Mouse (Mus musculus): ENCODE data around the gene Mthfd2l. TPM values are rescaled to one million over a fixed set of nuclear protein-coding genes. Genes with fewer than 3 reads are reported as not detected.

Mthfd2l gene
- polyA plus RNA-seq, 1 experiment, result 39.5 TPM

DNA sequence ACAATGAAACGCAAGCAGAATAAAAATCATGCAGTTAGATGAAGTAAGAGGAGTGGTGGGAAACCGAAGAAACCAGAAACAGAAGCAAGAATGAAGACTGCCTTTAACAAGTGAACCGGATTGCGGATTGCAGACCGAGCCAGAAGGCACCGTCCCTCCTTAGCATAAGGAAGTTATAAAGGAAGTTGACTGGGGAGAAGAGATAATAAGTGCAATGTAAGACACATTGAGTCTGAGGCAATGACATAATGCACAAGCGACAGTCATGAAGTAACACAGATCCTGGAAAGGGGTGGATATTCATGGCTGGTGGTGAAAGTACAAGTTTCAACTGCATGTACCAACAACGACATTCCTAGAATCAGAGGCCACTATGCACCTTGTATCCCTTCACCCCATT, 92.2 kb downstream of the Mthfd2l start:
- Histone ChIP-seq H3K4me3 (ENCODE audit: low read depth, low read length) (no peak overlapping the region), H3K27ac (ENCODE audit: insufficient read depth, low read depth, low read length) (no peak overlapping the region), H3K27me3 (ENCODE audit: control insufficient read depth, insufficient read depth, low read length) (no peaks in the 10 kb centered on the region), H3K36me3 (ENCODE audit: control insufficient read depth, insufficient read depth, low read length) (no peaks in the 10 kb centered on the region), H3K4me1 (ENCODE audit: control insufficient read depth, insufficient read depth, insufficient read length, low read length) (0 out of 2 replicates have a peak, but pooled peaks cover under 1% of the 10 kb centered on the region)
- TF ChIP-seq CTCF (IDR thresholded peaks at IDR 0.05; ENCODE audit: extremely low read depth, insufficient read length, insufficient replicate concordance, low read depth, low read length) (no peak), POLR2A (IDR thresholded peaks at IDR 0.05; ENCODE audit: low read depth, low read length) (no peak)
- 66% methylated on average over 8 of the region's 8 CpGs for WGBS

DNA sequence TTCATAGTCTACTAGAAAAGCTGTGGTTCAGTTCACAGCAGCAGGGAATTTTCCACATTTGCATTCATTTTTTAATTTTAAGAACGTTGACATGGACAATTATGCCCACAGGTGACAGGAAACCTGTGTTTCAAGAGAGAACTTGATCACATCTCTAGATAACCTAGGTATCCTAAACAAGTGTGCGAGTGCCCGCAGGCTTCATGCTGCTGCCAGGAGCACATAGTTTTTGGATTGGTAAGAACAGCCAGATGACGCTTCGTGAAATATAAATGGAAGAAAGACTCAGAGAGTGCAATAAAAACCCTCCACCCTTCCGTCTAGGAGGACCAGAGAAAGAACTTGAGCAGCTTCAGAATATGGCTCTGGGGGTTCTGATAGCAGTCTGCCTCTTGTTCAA, 96.2 kb downstream of the Mthfd2l start, which contains the start of gene Epgn:
Epgn (plus strand) TSS at position 301 of the 400 bp plus-strand sequence.
- Histone ChIP-seq H3K27me3 (ENCODE audit: control insufficient read depth, insufficient read depth, low read length) (no peaks in the 10 kb centered on the region), H3K36me3 (ENCODE audit: control insufficient read depth, insufficient read depth, low read length) (no peaks in the 10 kb centered on the region), H3K4me1 (ENCODE audit: control insufficient read depth, insufficient read depth, insufficient read length, low read length) (0 out of 2 replicates have a peak, but pooled peaks cover 2% of the 10 kb centered on the region), H3K4me3 (ENCODE audit: low read depth, low read length) (no peak within 1 kb of the TSS), H3K27ac (ENCODE audit: insufficient read depth, low read depth, low read length) (no peak within 1 kb of the TSS)
- WGBS, result 72% methylated on average over 6 of the region's 6 CpGs
- TF ChIP-seq POLR2A (IDR thresholded peaks at IDR 0.05; ENCODE audit: low read depth, low read length) (no peak), CTCF (IDR thresholded peaks at IDR 0.05; ENCODE audit: extremely low read depth, insufficient read length, insufficient replicate concordance, low read depth, low read length) (no peak)

DNA sequence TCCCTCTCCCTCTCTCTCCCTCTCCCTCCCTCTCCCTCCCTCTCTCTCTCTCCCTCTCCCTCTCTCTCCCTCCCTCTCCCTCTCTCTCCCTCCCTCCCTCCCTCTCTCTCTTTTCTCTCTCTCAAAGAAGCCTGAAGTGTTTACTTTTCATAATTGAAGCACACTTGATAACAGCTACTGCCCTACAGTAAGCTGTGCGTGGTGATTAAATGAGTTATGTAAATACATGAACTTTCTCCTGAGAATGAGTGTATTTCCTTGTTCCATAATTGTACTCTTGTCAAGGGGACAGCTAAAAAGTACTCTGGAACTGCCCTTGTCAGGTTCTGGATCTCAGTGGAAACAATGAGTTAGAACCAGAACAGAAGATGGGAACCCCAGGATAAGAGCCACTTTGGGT, 96.9 kb downstream of the Mthfd2l start:
- 0% methylated on average over 1 of the region's 1 CpGs for WGBS
- H3K4me1 ChIP-seq (ENCODE audit: control insufficient read depth, insufficient read depth, insufficient read length, low read length), result 0 out of 2 replicates have a peak, but pooled peaks cover 2% of the 10 kb centered on the region
- no peak overlapping the region for H3K4me3 ChIP-seq (ENCODE audit: low read depth, low read length)
- H3K27ac ChIP-seq (ENCODE audit: insufficient read depth, low read depth, low read length), result no peak overlapping the region
- TF ChIP-seq CTCF (IDR thresholded peaks at IDR 0.05; ENCODE audit: extremely low read depth, insufficient read length, insufficient replicate concordance, low read depth, low read length) (no peak), POLR2A (IDR thresholded peaks at IDR 0.05; ENCODE audit: low read depth, low read length) (no peak)
- no peaks in the 10 kb centered on the region for H3K36me3 ChIP-seq (ENCODE audit: control insufficient read depth, insufficient read depth, low read length)
- H3K27me3 ChIP-seq (ENCODE audit: control insufficient read depth, insufficient read depth, low read length), result no peaks in the 10 kb centered on the region

DNA sequence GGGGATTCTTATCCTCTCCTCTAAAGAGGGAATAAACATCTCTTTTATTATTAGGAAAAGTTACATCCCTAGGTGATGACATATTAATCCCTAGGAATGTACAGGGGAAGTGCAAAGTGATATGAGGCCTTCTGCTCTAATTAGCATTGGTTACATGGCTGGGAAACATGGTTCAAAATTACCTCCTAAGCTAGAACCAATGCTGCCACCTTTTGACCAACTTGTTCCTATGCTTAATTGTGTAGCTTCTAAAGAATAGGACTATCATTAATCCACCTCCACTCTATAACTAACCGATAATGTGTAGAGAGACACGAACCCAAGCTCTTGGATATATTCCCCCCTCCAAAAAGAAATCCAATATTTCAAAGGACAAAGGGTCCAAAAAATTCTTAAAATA, 99.7 kb downstream of the Mthfd2l start:
- no peak overlapping the region for H3K4me3 ChIP-seq (ENCODE audit: low read depth, low read length)
- no peaks in the 10 kb centered on the region for H3K36me3 ChIP-seq (ENCODE audit: control insufficient read depth, insufficient read depth, low read length)
- 68% methylated on average over 2 of the region's 2 CpGs for WGBS
- TF ChIP-seq CTCF (IDR thresholded peaks at IDR 0.05; ENCODE audit: extremely low read depth, insufficient read length, insufficient replicate concordance, low read depth, low read length) (no peak), POLR2A (IDR thresholded peaks at IDR 0.05; ENCODE audit: low read depth, low read length) (no peak)
- 0 out of 2 replicates have a peak, but pooled peaks cover 2% of the 10 kb centered on the region for H3K4me1 ChIP-seq (ENCODE audit: control insufficient read depth, insufficient read depth, insufficient read length, low read length)
- no peaks in the 10 kb centered on the region for H3K27me3 ChIP-seq (ENCODE audit: control insufficient read depth, insufficient read depth, low read length)
- no peak overlapping the region for H3K27ac ChIP-seq (ENCODE audit: insufficient read depth, low read depth, low read length)

GRCm38 (mm10) chr5:91035341-91035740, 104.4 kb downstream of the Mthfd2l start:
- no peak for TF ChIP-seq POLR2A (IDR thresholded peaks at IDR 0.05; ENCODE audit: low read depth, low read length)
- peaks cover 5% of the 10 kb centered on the region; the same call in 1 of the 2 replicates for H3K4me1 ChIP-seq (ENCODE audit: control insufficient read depth, insufficient read depth, insufficient read length, low read length)
- H3K27me3 ChIP-seq (ENCODE audit: control insufficient read depth, insufficient read depth, low read length), result no peaks in the 10 kb centered on the region
- no peak overlapping the region for H3K4me3 ChIP-seq (ENCODE audit: low read depth, low read length)
- no peak overlapping the region for H3K27ac ChIP-seq (ENCODE audit: insufficient read depth, low read depth, low read length)
- 30% methylated on average over 2 of the region's 2 CpGs for WGBS
- H3K36me3 ChIP-seq (ENCODE audit: control insufficient read depth, insufficient read depth, low read length), result no peaks in the 10 kb centered on the region

DNA sequence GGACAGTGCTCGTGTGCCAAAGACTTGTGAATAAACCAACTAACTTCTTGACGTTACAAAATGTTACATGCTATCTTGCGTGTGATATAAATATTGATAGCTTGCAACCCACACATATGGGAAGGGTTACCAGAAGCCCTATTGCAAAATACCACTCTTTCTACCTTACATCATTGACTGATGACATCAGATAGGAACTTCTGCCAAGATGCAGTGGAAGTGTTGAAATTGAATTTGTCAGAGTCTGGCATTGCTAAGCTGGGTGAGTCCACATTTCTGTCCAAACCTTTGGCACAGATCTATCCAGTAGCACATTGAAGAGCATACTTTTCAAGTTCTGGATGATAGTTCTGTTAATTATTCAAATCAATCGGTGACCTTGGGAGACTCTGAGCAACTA, 105.7 kb downstream of the Mthfd2l start:
- Histone ChIP-seq H3K27ac (ENCODE audit: insufficient read depth, low read depth, low read length) (no peak overlapping the region), H3K27me3 (ENCODE audit: control insufficient read depth, insufficient read depth, low read length) (no peaks in the 10 kb centered on the region), H3K4me1 (ENCODE audit: control insufficient read depth, insufficient read depth, insufficient read length, low read length) (peaks cover 5% of the 10 kb centered on the region; the same call in 1 of the 2 replicates), H3K36me3 (ENCODE audit: control insufficient read depth, insufficient read depth, low read length) (no peaks in the 10 kb centered on the region), H3K4me3 (ENCODE audit: low read depth, low read length) (no peak overlapping the region)
- TF ChIP-seq POLR2A (IDR thresholded peaks at IDR 0.05; ENCODE audit: low read depth, low read length), result no peak
- WGBS, result 77% methylated on average over 4 of the region's 4 CpGs

- WGBS, result 65% methylated on average over 2 of the region's 2 CpGs
- no peak for TF ChIP-seq CTCF (IDR thresholded peaks at IDR 0.05; ENCODE audit: extremely low read depth, insufficient read length, insufficient replicate concordance, low read depth, low read length)
- TF ChIP-seq POLR2A (IDR thresholded peaks at IDR 0.05; ENCODE audit: low read depth, low read length), result no peak
Measured at GRCm38 (mm10) chr5:91037756-91038155, 106.8 kb downstream of the Mthfd2l start.

GRCm38 (mm10) chr5:91038547-91038946, 107.6 kb downstream of the Mthfd2l start:
- TF ChIP-seq CTCF (IDR thresholded peaks at IDR 0.05; ENCODE audit: extremely low read depth, insufficient read length, insufficient replicate concordance, low read depth, low read length) (peak; percentile 65; the same call in 1 of the 2 replicates), POLR2A (IDR thresholded peaks at IDR 0.05; ENCODE audit: low read depth, low read length) (no peak)

More at GRCm38 (mm10) chr5:91037756-91038155, 106.8 kb downstream of the Mthfd2l start:
- Histone ChIP-seq H3K36me3 (ENCODE audit: control insufficient read depth, insufficient read depth, low read length) (no peaks in the 10 kb centered on the region), H3K4me1 (ENCODE audit: control insufficient read depth, insufficient read depth, insufficient read length, low read length) (peaks cover 5% of the 10 kb centered on the region; the same call in 1 of the 2 replicates), H3K27ac (ENCODE audit: insufficient read depth, low read depth, low read length) (no peak overlapping the region), H3K27me3 (ENCODE audit: control insufficient read depth, insufficient read depth, low read length) (no peaks in the 10 kb centered on the region), H3K4me3 (ENCODE audit: low read depth, low read length) (no peak overlapping the region)

More at GRCm38 (mm10) chr5:91038547-91038946, 107.6 kb downstream of the Mthfd2l start:
- Histone ChIP-seq H3K27ac (ENCODE audit: insufficient read depth, low read depth, low read length) (no peak overlapping the region), H3K36me3 (ENCODE audit: control insufficient read depth, insufficient read depth, low read length) (no peaks in the 10 kb centered on the region), H3K4me1 (ENCODE audit: control insufficient read depth, insufficient read depth, insufficient read length, low read length) (peaks cover 5% of the 10 kb centered on the region; the same call in 1 of the 2 replicates), H3K4me3 (ENCODE audit: low read depth, low read length) (no peak overlapping the region), H3K27me3 (ENCODE audit: control insufficient read depth, insufficient read depth, low read length) (no peaks in the 10 kb centered on the region)
- 5% methylated on average over 2 of the region's 2 CpGs for WGBS

Data from small intestine, adult 2 months (tissue).